Mouse (Mus musculus) CD8-positive naive resting alpha-beta T cell, adult 57 days (primary cell): ENCODE data around the gene Rnf151. TPM values are rescaled to one million over a fixed set of nuclear protein-coding genes. Genes with fewer than 3 reads are reported as not detected.

ENCODE experiments used
- total RNA-seq: library from RNA; stranded (reverse); gene quantifications from one replicate; pipeline ENCODE4 v1.2.4, GENCODE M21; 2023

Gene Rnf151
- not detected for total RNA-seq

GRCm38 (mm10) chr17:24717943-24718342 lies at the start of gene Rnf151, which contains the start of gene Rps2:
TSS of gene Rnf151 (minus strand) at chr17:24718063.
TSS of gene Rps2 (plus strand) at chr17:24718116.

GRCm38 (mm10) chr17:24752415-24753394 lies 34.8 kb upstream of the Rnf151 start, which contains the start of gene Hs3st6:
TSS of gene Hs3st6 (plus strand) at chr17:24752988.

DNA sequence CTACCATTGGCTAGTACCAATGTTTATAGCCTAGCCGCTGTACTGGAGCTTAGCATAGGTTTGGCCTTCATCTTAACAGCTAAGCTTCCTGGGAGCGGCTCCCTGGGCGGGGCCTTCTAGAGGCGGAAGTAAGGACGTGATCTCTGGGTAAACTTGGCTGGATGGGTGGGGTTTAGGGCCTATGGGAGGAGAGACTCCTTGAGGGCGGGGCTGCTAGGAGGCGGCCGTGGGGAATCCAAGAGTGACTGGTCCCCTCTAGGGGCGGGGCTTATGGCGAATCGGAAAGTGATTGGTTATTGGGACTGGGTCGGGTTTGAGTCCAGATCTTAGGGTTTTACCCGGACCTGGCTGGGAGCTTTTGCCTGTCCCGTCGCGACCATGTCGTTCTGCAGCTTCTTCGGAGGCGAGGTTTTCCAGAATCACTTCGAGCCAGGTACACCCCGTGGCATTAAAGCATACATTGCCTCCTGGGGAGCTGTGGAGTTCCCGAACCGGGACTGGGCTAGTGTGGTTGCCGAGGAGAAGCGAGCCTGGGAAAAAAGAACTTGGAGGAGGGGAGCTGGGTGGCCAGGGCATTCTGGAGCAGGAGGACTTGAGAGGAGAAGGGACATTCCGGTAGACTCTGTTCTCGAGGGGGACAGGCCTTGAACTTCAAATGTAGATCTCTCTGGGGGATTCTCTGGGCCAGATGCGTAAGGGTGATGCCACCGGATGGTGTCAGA lies 18.6 kb upstream of the Rnf151 start, which contains the start of gene Msrb1:
TSS of gene Msrb1 (plus strand) at position 313 of the 722 bp plus-strand sequence.

GRCm38 (mm10) chr17:24727618-24728017 lies 9.8 kb upstream of the Rnf151 start, which contains the start of gene Rpl3l:
TSS of gene Rpl3l (plus strand) at chr17:24727820.

GRCm38 (mm10) chr17:24724184-24724583 lies 6.3 kb upstream of the Rnf151 start, which contains the start of gene Ndufb10:
TSS of gene Ndufb10 (minus strand) at chr17:24724478.

GRCm38 (mm10) chr17:24706982-24707800 lies 10.7 kb downstream of the Rnf151 start, which contains the start of gene Tbl3:
TSS of gene Tbl3 (minus strand) at chr17:24707660.

GRCm38 (mm10) chr17:24696011-24696697 lies 21.7 kb downstream of the Rnf151 start, which contains the start of the genes Gfer and Noxo1:
TSS of gene Gfer (minus strand) at chr17:24696156.
TSS of gene Noxo1 (plus strand) at chr17:24696234.

DNA sequence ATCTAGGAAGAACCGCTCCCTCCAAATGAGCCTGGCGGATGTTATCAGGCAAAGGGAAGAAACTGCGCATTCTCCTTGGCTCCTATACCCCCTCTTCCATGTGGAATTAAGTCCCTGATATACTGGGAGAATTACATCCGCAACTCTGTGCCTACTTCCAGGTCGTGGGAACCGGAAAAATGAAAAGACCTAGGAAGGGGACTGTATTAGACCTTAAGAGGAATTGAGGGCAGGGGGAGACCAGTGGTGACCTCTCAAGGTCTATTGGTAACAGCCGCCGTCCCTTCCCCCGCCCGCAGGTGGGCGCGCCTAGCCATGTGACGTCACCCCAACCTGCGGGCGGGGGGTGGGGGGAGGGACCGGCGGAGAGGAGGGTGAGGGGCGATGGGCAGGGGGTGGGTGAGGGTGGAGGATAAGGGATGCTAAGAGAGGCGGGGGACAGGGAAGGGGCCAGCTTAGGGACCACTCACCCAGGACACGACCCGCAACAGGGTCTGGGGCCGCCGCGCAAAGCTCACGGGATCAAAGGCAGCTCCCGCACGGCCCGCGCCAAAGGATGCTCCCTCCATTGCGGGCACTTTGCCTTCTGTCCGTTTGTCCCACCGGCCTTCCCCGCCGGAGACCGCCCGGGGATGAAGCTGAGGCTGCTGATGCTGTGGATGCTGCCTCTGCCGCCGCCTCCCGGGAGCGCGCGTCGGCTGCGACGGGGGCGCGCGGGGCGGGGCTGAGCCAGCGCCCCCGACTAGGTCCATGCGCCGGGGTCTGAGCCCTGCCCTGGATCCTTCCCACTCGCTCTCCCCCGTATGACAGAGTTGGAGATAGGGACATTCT lies 28.4 kb downstream of the Rnf151 start, which contains the start of gene Syngr3:
TSS of gene Syngr3 (minus strand) at position 705 of the 831 bp plus-strand sequence.

GRCm38 (mm10) chr17:24669545-24670245 lies 48.2 kb downstream of the Rnf151 start, which contains the start of gene Zfp598:
TSS of gene Zfp598 (plus strand) at chr17:24669687.

Other genes starting within 250 kb of the Rnf151 start
- 73.9 TPM for gene E4f1, start 247.8 kb downstream of the Rnf151 start, total RNA-seq
- 14.1 TPM for gene Pgp, start 247.7 kb downstream of the Rnf151 start, total RNA-seq
- gene Bricd5, start 244.2 kb downstream of the Rnf151 start, total RNA-seq = 0.80 TPM
- 23.8 TPM for gene Mlst8, start 239.0 kb downstream of the Rnf151 start, total RNA-seq
- not detected for gene Caskin1, start 229.5 kb downstream of the Rnf151 start, total RNA-seq
- 183 TPM for gene Traf7, start 190.1 kb downstream of the Rnf151 start, total RNA-seq
- 2.7 TPM for gene Rab26, start 183.9 kb downstream of the Rnf151 start, total RNA-seq
- 74.3 TPM for gene Pkd1, start 168.2 kb downstream of the Rnf151 start, total RNA-seq
- 70.5 TPM for gene Tsc2, start 85.4 kb downstream of the Rnf151 start, total RNA-seq
- gene Nthl1, start 85.4 kb downstream of the Rnf151 start, total RNA-seq = 4.3 TPM
- not detected for gene Slc9a3r2, start 67.7 kb downstream of the Rnf151 start, total RNA-seq
- gene Npw, start 59.6 kb downstream of the Rnf151 start, total RNA-seq = not detected
- 62.1 TPM for gene Zfp598, start 48.4 kb downstream of the Rnf151 start, total RNA-seq
- not detected for gene Syngr3, start 28.1 kb downstream of the Rnf151 start, total RNA-seq
- 12.7 TPM for gene Gfer, start 21.9 kb downstream of the Rnf151 start, total RNA-seq
- 2.0 TPM for gene Noxo1, start 21.8 kb downstream of the Rnf151 start, total RNA-seq
- 26.6 TPM for gene Tbl3, start 10.4 kb downstream of the Rnf151 start, total RNA-seq
- gene Rps2, start 53 bp upstream of the Rnf151 start, total RNA-seq = 1,667 TPM
- gene Ndufb10, start 6.4 kb upstream of the Rnf151 start, total RNA-seq = 68.1 TPM
- gene Rpl3l, start 9.8 kb upstream of the Rnf151 start, total RNA-seq = not detected
- 32.5 TPM for gene Msrb1, start 18.6 kb upstream of the Rnf151 start, total RNA-seq
- gene Hs3st6, start 34.9 kb upstream of the Rnf151 start, total RNA-seq = not detected
- not detected for gene Meiob, start 86.2 kb upstream of the Rnf151 start, total RNA-seq
- 33.1 TPM for gene Hagh, start 122.1 kb upstream of the Rnf151 start, total RNA-seq
- 2.0 TPM for gene Fahd1, start 132.3 kb upstream of the Rnf151 start, total RNA-seq
- 0.67 TPM for gene Igfals, start 147.9 kb upstream of the Rnf151 start, total RNA-seq
- 53.6 TPM for gene Nubp2, start 168.3 kb upstream of the Rnf151 start, total RNA-seq
- 28.9 TPM for gene Spsb3, start 168.6 kb upstream of the Rnf151 start, total RNA-seq
- 66.2 TPM for gene Eme2, start 177.0 kb upstream of the Rnf151 start, total RNA-seq
- gene Mrps34, start 177.1 kb upstream of the Rnf151 start, total RNA-seq = 44.8 TPM
- gene Nme3, start 178.4 kb upstream of the Rnf151 start, total RNA-seq = 24.0 TPM
- 226 TPM for gene Mapk8ip3, start 218.9 kb upstream of the Rnf151 start, total RNA-seq
- gene Jpt2, start 242.6 kb upstream of the Rnf151 start, total RNA-seq = 18.5 TPM